Mouse (Mus musculus): ENCODE results near the gene Bcat1. TPM values are rescaled to one million over a fixed set of nuclear protein-coding genes. Genes with fewer than 3 reads are reported as not detected.

Gene Bcat1
- polyA plus RNA-seq, 1 experiment from 2014 or later: 102 TPM

DNA sequence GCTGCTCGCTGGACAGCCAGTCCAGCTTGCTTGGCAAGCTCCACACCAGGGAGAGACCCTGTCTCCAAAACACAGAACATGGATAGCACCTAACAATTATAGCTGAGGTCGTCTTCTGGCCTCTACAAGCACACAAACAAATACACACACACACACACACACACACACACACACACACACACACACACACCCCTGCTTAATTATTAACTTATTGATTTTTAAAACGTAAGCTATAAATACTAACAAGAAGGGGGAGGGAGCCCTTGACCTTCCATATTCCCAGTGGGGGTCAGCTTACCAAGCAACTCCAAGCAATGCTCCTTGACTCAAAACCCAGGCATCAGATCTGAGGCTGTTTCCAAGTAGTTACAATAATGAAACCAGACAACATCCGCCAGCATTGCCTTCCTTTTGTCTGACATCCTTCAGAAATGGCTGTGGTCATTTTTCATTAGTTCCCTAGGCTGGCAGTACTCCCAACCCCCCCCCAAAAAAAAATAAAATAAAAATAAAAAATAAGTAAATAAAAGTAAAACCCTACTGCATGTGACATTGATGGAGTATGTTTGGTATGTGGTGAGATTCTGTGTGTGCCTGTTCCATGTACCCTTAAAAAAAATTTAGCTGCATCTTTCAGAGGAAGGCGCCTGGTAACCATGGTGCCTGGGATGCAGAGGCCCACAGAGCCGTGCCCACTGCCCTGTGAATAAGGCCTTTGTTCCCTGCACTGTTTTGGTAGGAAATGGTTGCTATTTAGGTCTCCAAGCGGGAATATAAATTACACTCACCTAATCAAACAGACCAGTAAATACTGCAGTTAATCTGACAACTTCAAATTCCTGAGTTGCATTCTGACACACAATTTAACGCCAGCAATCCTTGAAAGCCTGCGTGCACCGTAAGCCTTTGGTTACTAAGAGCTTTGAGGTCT, 131.3 kb downstream of the Bcat1 start:
- H3K4me1 ChIP-seq: peaks cover 20% of the 10 kb centered on the region
- no peaks in the 10 kb centered on the region for H3K36me3 ChIP-seq (ENCODE audit: poor library complexity, severe bottlenecking)
- ATAC-seq: peak; percentile 84
- no peaks in the 10 kb centered on the region for H3K9me3 ChIP-seq (replicated peaks)
- peak overlapping the region; percentile 44 for H3K27ac ChIP-seq
- 18% methylated on average over 9 of the region's 10 CpGs for WGBS
- H3K4me2 ChIP-seq: peak overlapping the region; percentile 22
- H3K9ac ChIP-seq: no peak overlapping the region
- H3K4me3 ChIP-seq: no peak overlapping the region
- H3K27me3 ChIP-seq: no peaks in the 10 kb centered on the region

Other genes starting within 250 kb of the Bcat1 start
- 0.39 and 0.92 TPM in 2 replicates for gene Lrmp, start 39.5 kb upstream of the Bcat1 start, polyA plus RNA-seq (2015; fragmentation: Nextera tagmentation; extraction: Ambion mirVana)
- 0.79 and 0.84 TPM in 2 replicates for gene Casc1, start 134.8 kb upstream of the Bcat1 start, polyA plus RNA-seq (2015; fragmentation: Nextera tagmentation; extraction: Ambion mirVana)
- gene Etfrf1, start 134.9 kb upstream of the Bcat1 start, polyA plus RNA-seq (2015; fragmentation: Nextera tagmentation; extraction: Ambion mirVana): 30.1 and 30.6 TPM in 2 replicates
- gene Kras, start 174.1 kb upstream of the Bcat1 start, polyA plus RNA-seq (2015; fragmentation: Nextera tagmentation; extraction: Ambion mirVana): 107 and 114 TPM in 2 replicates